Mouse (Mus musculus): ENCODE data around the gene Lman1l. TPM values are rescaled to one million over a fixed set of nuclear protein-coding genes. Genes with fewer than 3 reads are reported as not detected.

The Lman1l gene
- polyA plus RNA-seq (2015; fragmentation: Nextera tagmentation; extraction: Ambion mirVana) = not detected in 2 replicates

DNA sequence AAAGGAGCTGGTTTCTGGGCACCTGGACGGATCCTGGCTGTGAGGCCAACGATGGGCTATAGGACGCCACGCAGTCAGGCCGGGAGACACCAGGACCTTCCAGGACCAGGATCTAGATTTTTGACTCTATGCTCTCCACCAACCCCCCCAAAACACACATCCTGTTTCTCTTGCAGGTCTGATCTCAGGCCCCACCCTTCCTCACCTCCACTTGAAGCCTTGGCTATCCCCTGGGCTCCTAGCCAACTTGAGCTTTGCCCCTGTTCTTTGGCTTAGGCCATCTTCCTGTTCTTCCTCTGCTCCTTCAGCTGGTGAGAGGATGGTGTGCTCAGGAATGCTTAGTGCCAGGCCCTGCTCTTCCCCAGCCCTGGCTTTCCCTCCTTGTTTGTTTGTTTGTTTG is at the start of gene Lman1l:
Gene Lman1l, minus strand, starts transcription at position 101 of the 400 bp plus-strand sequence.
- WGBS = 92% methylated on average over 5 of the region's 5 CpGs
- Histone ChIP-seq H3K4me2 (no peak within 1 kb of the TSS), H3K9ac (no peak within 1 kb of the TSS), H3K27ac (no peak within 1 kb of the TSS), H3K9me3 (replicated peaks) (no peaks in the 10 kb centered on the region), H3K4me3 (replicated peaks) (no peak within 1 kb of the TSS), H3K27me3 (no peaks in the 10 kb centered on the region), H3K36me3 (peaks cover 16% of the 10 kb centered on the region), H3K4me1 (no peaks in the 10 kb centered on the region)
- ATAC-seq (replicated peaks; ENCODE audit: low FRiP score) = no peak

- H3K9ac ChIP-seq = no peak overlapping the region
- H3K27me3 ChIP-seq = no peaks in the 10 kb centered on the region
- whole genome bisulfite sequencing = 77% methylated on average over 3 of the region's 3 CpGs
- no peak overlapping the region for H3K4me2 ChIP-seq
- no peaks in the 10 kb centered on the region for H3K9me3 ChIP-seq (replicated peaks)
- H3K27ac ChIP-seq = no peak overlapping the region
- no peaks in the 10 kb centered on the region for H3K36me3 ChIP-seq
- no peak; the same call in 1 of the 2 replicates for ATAC-seq (replicated peaks; ENCODE audit: low FRiP score)
- H3K4me1 ChIP-seq = no peaks in the 10 kb centered on the region; the same call in 1 of the 2 replicates
- no peak overlapping the region for H3K4me3 ChIP-seq (replicated peaks)
These were observed 49.0 kb upstream of the Lman1l start for GRCm38 (mm10) chr9:57669566-57669965.

DNA sequence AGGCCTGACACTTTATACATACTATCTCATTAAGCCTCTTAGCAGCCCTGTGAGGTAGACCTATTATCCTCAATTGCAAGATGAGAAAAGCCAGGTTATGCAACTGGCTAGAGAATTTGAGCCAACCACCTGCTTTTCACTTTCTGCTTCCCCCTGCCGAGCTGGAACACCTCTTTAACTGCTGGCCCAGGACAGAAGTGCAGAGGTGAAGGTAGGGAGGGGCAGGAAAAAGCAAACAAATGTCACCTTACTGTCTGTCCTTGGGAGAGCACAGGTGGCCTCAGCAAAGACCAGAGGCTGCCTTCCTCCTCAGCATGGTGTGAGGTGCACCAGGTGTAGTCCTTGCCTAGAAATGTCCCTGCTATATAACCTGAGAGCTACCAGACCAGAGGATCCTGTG is 47.7 kb upstream of the Lman1l start:
- Histone ChIP-seq H3K9me3 (replicated peaks) (no peaks in the 10 kb centered on the region), H3K4me1 (no peaks in the 10 kb centered on the region; the same call in 1 of the 2 replicates), H3K4me3 (replicated peaks) (no peak overlapping the region), H3K4me2 (no peak overlapping the region), H3K27me3 (no peaks in the 10 kb centered on the region), H3K9ac (no peak overlapping the region), H3K27ac (no peak overlapping the region), H3K36me3 (no peaks in the 10 kb centered on the region)
- ATAC-seq (replicated peaks; ENCODE audit: low FRiP score) = no peak
- 14% methylated on average over 1 of the region's 1 CpGs for WGBS

GRCm38 (mm10) chr9:57667817-57668216 is 47.2 kb upstream of the Lman1l start:
- 55% methylated on average over 11 of the region's 11 CpGs for WGBS
- no peaks in the 10 kb centered on the region for H3K36me3 ChIP-seq
- H3K27ac ChIP-seq = no peak overlapping the region
- H3K4me3 ChIP-seq (replicated peaks) = no peak overlapping the region
- no peak for ATAC-seq (replicated peaks; ENCODE audit: low FRiP score)
- H3K4me2 ChIP-seq = no peak overlapping the region
- H3K9ac ChIP-seq = no peak overlapping the region
- no peaks in the 10 kb centered on the region for H3K27me3 ChIP-seq
- H3K4me1 ChIP-seq = no peaks in the 10 kb centered on the region; the same call in 1 of the 2 replicates
- H3K9me3 ChIP-seq (replicated peaks) = no peaks in the 10 kb centered on the region

DNA sequence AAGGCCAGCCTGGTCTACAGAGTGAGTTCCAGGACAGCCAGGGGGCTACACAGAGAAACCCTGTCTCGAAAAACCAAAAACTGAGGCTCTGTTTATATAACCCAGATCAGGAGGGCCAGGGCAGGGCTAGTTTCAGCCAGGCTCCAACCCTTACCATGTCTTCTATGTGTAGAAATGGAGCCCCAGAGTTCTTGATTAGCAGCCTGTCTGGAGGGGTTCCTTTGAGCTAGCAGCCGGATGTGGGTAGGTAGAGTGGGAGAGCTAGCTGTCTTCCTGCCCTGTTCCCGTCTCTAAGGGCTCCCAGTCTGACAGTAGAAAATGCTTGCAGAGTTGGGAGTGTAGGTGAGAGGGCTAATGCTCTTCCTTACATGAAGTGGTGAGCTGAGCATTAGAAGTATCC is 46.6 kb upstream of the Lman1l start:
- no peak overlapping the region for H3K4me3 ChIP-seq (replicated peaks)
- H3K36me3 ChIP-seq = no peaks in the 10 kb centered on the region
- no peak for ATAC-seq (replicated peaks; ENCODE audit: low FRiP score)
- no peaks in the 10 kb centered on the region for H3K27me3 ChIP-seq
- H3K9me3 ChIP-seq (replicated peaks) = no peaks in the 10 kb centered on the region
- H3K4me2 ChIP-seq = no peak overlapping the region
- WGBS = 75% methylated on average over 3 of the region's 3 CpGs
- H3K27ac ChIP-seq = no peak overlapping the region
- no peak overlapping the region for H3K9ac ChIP-seq
- no peaks in the 10 kb centered on the region; the same call in 1 of the 2 replicates for H3K4me1 ChIP-seq

GRCm38 (mm10) chr9:57666536-57666935 is 46.0 kb upstream of the Lman1l start:
- Histone ChIP-seq H3K4me2 (no peak overlapping the region), H3K9me3 (replicated peaks) (no peaks in the 10 kb centered on the region), H3K4me3 (replicated peaks) (no peak overlapping the region), H3K4me1 (no peaks in the 10 kb centered on the region; the same call in 1 of the 2 replicates), H3K27me3 (no peaks in the 10 kb centered on the region), H3K27ac (no peak overlapping the region), H3K36me3 (no peaks in the 10 kb centered on the region), H3K9ac (no peak overlapping the region)
- no peak for ATAC-seq (replicated peaks; ENCODE audit: low FRiP score)
- WGBS = 70% methylated on average over 8 of the region's 8 CpGs

GRCm38 (mm10) chr9:57664616-57665015 is 44.0 kb upstream of the Lman1l start:
- no peaks in the 10 kb centered on the region for H3K9me3 ChIP-seq (replicated peaks)
- no peaks in the 10 kb centered on the region for H3K27me3 ChIP-seq
- no peak overlapping the region for H3K27ac ChIP-seq
- H3K36me3 ChIP-seq = no peaks in the 10 kb centered on the region
- H3K4me1 ChIP-seq = no peaks in the 10 kb centered on the region; the same call in 1 of the 2 replicates
- no peak overlapping the region for H3K4me2 ChIP-seq
- no peak for ATAC-seq (replicated peaks; ENCODE audit: low FRiP score)
- 55% methylated on average over 7 of the region's 7 CpGs for WGBS
- no peak overlapping the region for H3K4me3 ChIP-seq (replicated peaks)
- H3K9ac ChIP-seq = no peak overlapping the region

- no peak overlapping the region for H3K27ac ChIP-seq
- no peak overlapping the region for H3K9ac ChIP-seq
- H3K36me3 ChIP-seq = no peaks in the 10 kb centered on the region
- H3K4me1 ChIP-seq = no peaks in the 10 kb centered on the region; the same call in 1 of the 2 replicates
- 57% methylated on average over 3 of the region's 3 CpGs for WGBS
- H3K4me3 ChIP-seq (replicated peaks) = no peak overlapping the region
- no peak overlapping the region for H3K4me2 ChIP-seq
- H3K27me3 ChIP-seq = no peaks in the 10 kb centered on the region; the same call in 1 of the 2 replicates
- no peaks in the 10 kb centered on the region for H3K9me3 ChIP-seq (replicated peaks)
- no peak for ATAC-seq (replicated peaks; ENCODE audit: low FRiP score)
These were observed 41.0 kb upstream of the Lman1l start for GRCm38 (mm10) chr9:57661552-57661951.

DNA sequence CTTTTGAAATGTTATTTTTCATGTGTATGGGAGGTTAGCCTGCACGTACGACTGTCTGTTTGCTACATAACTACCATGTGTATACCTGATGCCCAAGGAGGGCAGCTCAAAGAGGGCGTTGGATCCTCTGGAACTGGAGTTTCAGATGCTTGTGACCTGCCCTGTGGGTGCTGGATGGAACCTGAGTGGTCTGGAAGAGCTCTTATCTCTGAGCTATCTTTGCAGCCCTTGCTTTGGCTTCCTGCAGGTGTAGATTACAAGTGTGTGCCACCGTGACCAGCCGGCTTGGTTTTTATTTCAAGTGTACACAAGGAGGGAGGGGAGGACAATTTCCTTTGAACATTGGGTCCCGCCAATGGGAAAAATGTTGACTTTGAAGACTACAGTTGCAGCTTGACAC is 39.9 kb upstream of the Lman1l start:
- no peak overlapping the region for H3K9ac ChIP-seq
- H3K27ac ChIP-seq = no peak overlapping the region
- no peak overlapping the region for H3K4me2 ChIP-seq
- no peaks in the 10 kb centered on the region for H3K9me3 ChIP-seq (replicated peaks)
- peaks cover 5% of the 10 kb centered on the region for H3K4me1 ChIP-seq
- H3K36me3 ChIP-seq = no peaks in the 10 kb centered on the region
- H3K4me3 ChIP-seq (replicated peaks) = no peak overlapping the region
- WGBS = 53% methylated on average over 6 of the region's 6 CpGs
- H3K27me3 ChIP-seq = no peaks in the 10 kb centered on the region; the same call in 1 of the 2 replicates
- ATAC-seq (replicated peaks; ENCODE audit: low FRiP score) = peak; percentile 27; the same call in 1 of the 2 replicates

DNA sequence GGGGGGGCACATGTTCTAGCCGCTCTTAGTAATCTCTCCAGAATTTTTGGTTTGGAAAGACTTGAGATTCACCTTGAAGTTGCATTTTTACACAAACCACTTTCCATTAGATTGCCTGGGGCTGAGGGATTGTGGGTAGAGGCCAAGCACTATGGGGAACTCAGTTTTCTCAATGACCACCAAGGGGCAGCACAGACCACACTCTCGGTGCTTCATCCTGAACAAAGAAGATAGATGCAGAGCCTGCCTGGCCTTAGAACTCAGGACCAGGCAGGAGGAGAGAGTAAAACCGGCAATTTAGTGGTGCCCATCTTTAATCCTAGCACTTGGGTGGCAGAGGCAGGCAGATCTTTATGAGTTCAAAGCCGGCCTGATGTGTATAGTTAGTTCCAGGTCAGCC is 39.2 kb upstream of the Lman1l start:
- Histone ChIP-seq H3K27me3 (peaks cover 3% of the 10 kb centered on the region; the same call in 1 of the 2 replicates), H3K4me2 (no peak overlapping the region), H3K4me3 (replicated peaks) (no peak overlapping the region), H3K27ac (no peak overlapping the region), H3K9ac (no peak overlapping the region), H3K9me3 (replicated peaks) (no peaks in the 10 kb centered on the region), H3K36me3 (no peaks in the 10 kb centered on the region), H3K4me1 (peaks cover 5% of the 10 kb centered on the region)
- ATAC-seq (replicated peaks; ENCODE audit: low FRiP score) = peak; percentile 66; the same call in 1 of the 2 replicates
- 27% methylated on average over 4 of the region's 4 CpGs for WGBS

- Histone ChIP-seq H3K4me2 (no peak overlapping the region), H3K4me3 (replicated peaks) (no peak overlapping the region), H3K9me3 (replicated peaks) (no peaks in the 10 kb centered on the region), H3K9ac (no peak overlapping the region), H3K4me1 (peaks cover 5% of the 10 kb centered on the region), H3K27me3 (peaks cover 11% of the 10 kb centered on the region; the same call in 1 of the 2 replicates), H3K36me3 (no peaks in the 10 kb centered on the region), H3K27ac (no peak overlapping the region)
- no peak for ATAC-seq (replicated peaks; ENCODE audit: low FRiP score)
- WGBS = 86% methylated on average over 4 of the region's 4 CpGs
These were observed 38.4 kb upstream of the Lman1l start for GRCm38 (mm10) chr9:57658970-57659369.

- WGBS = 56% methylated on average over 4 of the region's 4 CpGs
These were observed 37.3 kb upstream of the Lman1l start for GRCm38 (mm10) chr9:57657843-57658242.

More at GRCm38 (mm10) chr9:57657843-57658242, 37.3 kb upstream of the Lman1l start:
- H3K4me3 ChIP-seq (replicated peaks) = no peak overlapping the region
- H3K4me2 ChIP-seq = no peak overlapping the region
- H3K4me1 ChIP-seq = peaks cover 5% of the 10 kb centered on the region
- H3K36me3 ChIP-seq = no peaks in the 10 kb centered on the region
- H3K9me3 ChIP-seq (replicated peaks) = no peaks in the 10 kb centered on the region
- no peak overlapping the region for H3K9ac ChIP-seq
- no peak overlapping the region for H3K27ac ChIP-seq
- H3K27me3 ChIP-seq = peaks cover 11% of the 10 kb centered on the region; the same call in 1 of the 2 replicates
- no peak for ATAC-seq (replicated peaks; ENCODE audit: low FRiP score)

Data from kidney, embryonic 15.5 days (tissue).